In genomic region chr9:70706444-70706843, GRCm38 (mm10) we compare ENCODE assay signal across 22 mouse cellular contexts. TPM values are rescaled to one million over a fixed set of nuclear protein-coding genes. Genes with fewer than 3 reads are reported as not detected.
DNase-seq lines count a peak whose midpoint lies in the region; ATAC-seq lines count a peak whose summit lies in the region.
"Had no signal": no experiment of that assay in that cellular context is flagged by ENCODE, and none has a peak within 500 bp of the region (broad histone marks: within the 10 kb centered on the region; RNA-seq: fewer than 3 reads in every experiment).

No protein-coding gene starts in this region.

- no peaks in the 10 kb centered on the region for H3K4me1 ChIP-seq in heart, embryonic 12.5 days (replicated peaks)
- H3K4me1 ChIP-seq in midbrain, embryonic 13.5 days (replicated peaks): no peaks in the 10 kb centered on the region
- H3K4me1 ChIP-seq: embryonic facial prominence, embryonic 12.5 days; forebrain, embryonic 12.5 days had no signal

- H3K9ac ChIP-seq in heart, embryonic 12.5 days: no peak overlapping the region
- H3K9ac ChIP-seq in midbrain, embryonic 13.5 days (replicated peaks): no peak overlapping the region
- H3K9ac ChIP-seq: embryonic facial prominence, embryonic 12.5 days; forebrain, embryonic 12.5 days had no signal

- H3K4me2 ChIP-seq in heart, embryonic 12.5 days: no peak overlapping the region
- H3K4me2 ChIP-seq in midbrain, embryonic 13.5 days (replicated peaks): no peak overlapping the region
- H3K4me2 ChIP-seq: embryonic facial prominence, embryonic 12.5 days; forebrain, embryonic 12.5 days had no signal

- no peak overlapping the region for H3K27ac ChIP-seq in heart, embryonic 12.5 days (ENCODE audit: poor library complexity, severe bottlenecking)
- H3K27ac ChIP-seq in midbrain, embryonic 13.5 days: no peak overlapping the region
- H3K27ac ChIP-seq: embryonic facial prominence, embryonic 10.5 days; embryonic facial prominence, embryonic 12.5 days; forebrain, embryonic 12.5 days had no signal

- H3K27me3 ChIP-seq in heart, embryonic 12.5 days (replicated peaks): no peaks in the 10 kb centered on the region
- H3K27me3 ChIP-seq in midbrain, embryonic 13.5 days: no peaks in the 10 kb centered on the region
- H3K27me3 ChIP-seq: embryonic facial prominence, embryonic 12.5 days; forebrain, embryonic 12.5 days had no signal

- intact Hi-C loops in left cerebral cortex, postnatal 36 days (cut with DNase I): no loop called here

- peak; percentile 58 for ATAC-seq in granulocyte monocyte progenitor cell, adult 5-6 weeks (replicated peaks; ENCODE audit: poor library complexity, severe bottlenecking)
- ATAC-seq in megakaryocyte progenitor cell, adult 5-6 weeks (replicated peaks; ENCODE audit: poor library complexity): 0 out of 2 replicates have a peak, but pooled peaks have one; percentile 29
- ATAC-seq in heart, embryonic 12.5 days (ENCODE audit: insufficient number of reproducible peaks, low FRiP score): no peak
- no peak for ATAC-seq in midbrain, embryonic 13.5 days
- ATAC-seq: forebrain, embryonic 14.5 days; forebrain, embryonic 16.5 days had no signal

- 100% methylated on average over 1 of the region's 1 CpGs for WGBS in heart, embryonic 12.5 days
- WGBS in midbrain, embryonic 13.5 days: 94% methylated on average over 1 of the region's 1 CpGs

- H3K4me3 ChIP-seq in heart, embryonic 12.5 days: no peak overlapping the region
- H3K4me3 ChIP-seq in midbrain, embryonic 13.5 days (replicated peaks): no peak overlapping the region
- H3K4me3 ChIP-seq: embryonic facial prominence, embryonic 10.5 days; embryonic facial prominence, embryonic 12.5 days; forebrain, embryonic 12.5 days had no signal

- no peaks in the 10 kb centered on the region for H3K9me3 ChIP-seq in heart, embryonic 12.5 days (replicated peaks)
- H3K9me3 ChIP-seq in midbrain, embryonic 13.5 days: no peaks in the 10 kb centered on the region
- H3K9me3 ChIP-seq: embryonic facial prominence, embryonic 10.5 days; embryonic facial prominence, embryonic 12.5 days; forebrain, embryonic 12.5 days had no signal

- H3K36me3 ChIP-seq in heart, embryonic 12.5 days: peaks cover 13% of the 10 kb centered on the region
- H3K36me3 ChIP-seq in midbrain, embryonic 13.5 days: peaks cover 6% of the 10 kb centered on the region

- DNase-seq in 416B (ENCODE audit: low read depth) (peak; percentile 48), A20 (ENCODE audit: low read depth, low spot score) (peak; percentile 36)
- DNase-seq in kidney, postnatal 14 days: no peak
- no peak for DNase-seq in left cerebral cortex, postnatal 36 days (ENCODE audit: low spot score in 2 of 2)
- DNase-seq: adrenal gland, adult 2 months; adrenal gland, postnatal 10 days; adrenal gland, postnatal 25 days; cerebellum, adult 11 months; cerebellum, adult 18-20 months; cerebellum, adult 8-10 months; cerebellum, adult 9-11 months; cerebellum, postnatal 14 days; cerebellum, postnatal 36 days had no signal

RNA-seq across cellular contexts. Expression of gene Adam10, which starts 27.6 kb away (rescaled TPM):
- 61.0 and 70.7 TPM in 2 replicates for total RNA-seq in granulocyte monocyte progenitor cell, adult 5-6 weeks (2014; fragmentation: Nextera tagmentation)
- total RNA-seq in granulocyte monocyte progenitor cell, adult 5-6 weeks (2017): 46.5 and 47.8 TPM in 2 replicates
- 105 and 107 TPM in 2 replicates for total RNA-seq in megakaryocyte progenitor cell, adult 5-6 weeks (2015)
- total RNA-seq in megakaryocyte progenitor cell, adult 5-6 weeks (2017): 42.0 and 51.7 TPM in 2 replicates
- total RNA-seq in left cerebral cortex, postnatal 36 days (2021): 10 to 100 TPM; 66.8 to 68.4 TPM
- polyA plus RNA-seq in heart, embryonic 12.5 days (2016; fragmentation: Nextera tagmentation; extraction: Ambion mirVana): 106 and 107 TPM in 2 replicates
- polyA plus RNA-seq in midbrain, embryonic 13.5 days (2015; fragmentation: Nextera tagmentation; extraction: Ambion mirVana): 68.5 and 69.9 TPM in 2 replicates

RNA-seq across cellular contexts. Expression of gene Mindy2, which starts 49.5 kb away (rescaled TPM):
- total RNA-seq in granulocyte monocyte progenitor cell, adult 5-6 weeks (2014; fragmentation: Nextera tagmentation): 11.8 and 12.5 TPM in 2 replicates
- total RNA-seq in granulocyte monocyte progenitor cell, adult 5-6 weeks (2017): 9.0 and 10.1 TPM in 2 replicates
- total RNA-seq in megakaryocyte progenitor cell, adult 5-6 weeks (2015): 10.1 and 12.5 TPM in 2 replicates
- 9.9 and 11.9 TPM in 2 replicates for total RNA-seq in megakaryocyte progenitor cell, adult 5-6 weeks (2017)
- total RNA-seq in left cerebral cortex, postnatal 36 days (2021): 10 to 100 TPM; 37.8 to 40.8 TPM
- polyA plus RNA-seq in heart, embryonic 12.5 days (2016; fragmentation: Nextera tagmentation; extraction: Ambion mirVana): 14.7 and 16.1 TPM in 2 replicates
- polyA plus RNA-seq in midbrain, embryonic 13.5 days (2015; fragmentation: Nextera tagmentation; extraction: Ambion mirVana): 15.9 and 19.0 TPM in 2 replicates

RNA-seq across cellular contexts. Expression of gene Gm10642, which starts 50.4 kb away (rescaled TPM):
- not detected in 2 replicates for total RNA-seq in granulocyte monocyte progenitor cell, adult 5-6 weeks (2014; fragmentation: Nextera tagmentation)
- total RNA-seq in granulocyte monocyte progenitor cell, adult 5-6 weeks (2017): 0.26 TPM in 1 of 2 replicates, not detected in the other
- total RNA-seq in megakaryocyte progenitor cell, adult 5-6 weeks (2015): 0.39 TPM in 1 of 2 replicates, not detected in the other
- total RNA-seq in megakaryocyte progenitor cell, adult 5-6 weeks (2017): 0.14 and 0.92 TPM in 2 replicates
- total RNA-seq in left cerebral cortex, postnatal 36 days (2021): 1 to 10 TPM; 1.2 to 1.4 TPM
- polyA plus RNA-seq in heart, embryonic 12.5 days (2016; fragmentation: Nextera tagmentation; extraction: Ambion mirVana): 0.36 and 0.54 TPM in 2 replicates
- 0.49 and 0.62 TPM in 2 replicates for polyA plus RNA-seq in midbrain, embryonic 13.5 days (2015; fragmentation: Nextera tagmentation; extraction: Ambion mirVana)

Comparison
In these comparisons a context has a peak if more than half of its experiments do, and no peak if none do; other contexts are left out.
1. DNase-seq: peak in 416B (single experiment) and A20 (single experiment); none in kidney, postnatal 14 days (single experiment) and left cerebral cortex, postnatal 36 days (0 of 2).
2. ATAC-seq: peak in granulocyte monocyte progenitor cell, adult 5-6 weeks (single experiment) and megakaryocyte progenitor cell, adult 5-6 weeks (single experiment); none in heart, embryonic 12.5 days (single experiment) and midbrain, embryonic 13.5 days (single experiment).